Mouse (Mus musculus) midbrain, embryonic 16.5 days (tissue): ENCODE data around the gene Tbkbp1. TPM values are rescaled to one million over a fixed set of nuclear protein-coding genes. Genes with fewer than 3 reads are reported as not detected.
"Not testable (repeated sequence)": the region's sequence is repeated elsewhere in the genome, so short reads cannot be mapped to it uniquely, and the experiment has no call there.

Experiments
- ATAC-seq: fragments of 200-750 bp; cut with Nextera tagmentation; 2 replicates; pipeline ENCODE4 v1.8.0; 2017; ENCODE audit warnings: moderate TSS enrichment
- H3K27ac ChIP-seq: fragments of 300-500 bp; sonication (generic); 2 replicates; pipeline ENCODE4 v1.5.1; 2014; ENCODE audit warnings: mild to moderate bottlenecking, low read length, mixed read lengths
- H3K27me3 ChIP-seq: fragments of 300-500 bp; sonication (generic); 2 replicates; pipeline ENCODE4 v1.6.1; 2014; ENCODE audit warnings: low read depth, low read length, mixed read lengths; ENCODE audit not compliant: control insufficient read depth, insufficient read depth
- H3K36me3 ChIP-seq: fragments of 300-500 bp; sonication (generic); 2 replicates; pipeline ENCODE4 v1.6.1; 2014; ENCODE audit warnings: mild to moderate bottlenecking, low read length, moderate library complexity, mixed read lengths; ENCODE audit not compliant: control insufficient read depth, insufficient read depth
- H3K4me1 ChIP-seq: fragments of 300-500 bp; sonication (generic); 2 replicates; pipeline ENCODE4 v1.6.1; 2014; ENCODE audit warnings: mild to moderate bottlenecking, low read length, mixed read lengths; ENCODE audit not compliant: control insufficient read depth, insufficient read depth
- H3K4me2 ChIP-seq: fragments of 300-500 bp; sonication (generic); 2 replicates; pipeline ENCODE4 v1.6.1; 2014; ENCODE audit warnings: mild to moderate bottlenecking, low read length, mixed read lengths
- H3K4me3 ChIP-seq: fragments of 300-500 bp; sonication (generic); 2 replicates; pipeline ENCODE4 v1.5.1; 2014; ENCODE audit warnings: low read depth, mild to moderate bottlenecking, low read length, moderate library complexity, mixed read lengths
- H3K9ac ChIP-seq: fragments of 300-500 bp; sonication (generic); 2 replicates; pipeline ENCODE4 v1.6.1; 2014; ENCODE audit warnings: low read depth, low read length, mixed read lengths
- H3K9me3 ChIP-seq: fragments of 300-500 bp; sonication (generic); replicated peaks from 2 replicates; pipeline ENCODE4 v1.6.1; 2014; ENCODE audit warnings: mild to moderate bottlenecking, low read length, mixed read lengths; ENCODE audit not compliant: control insufficient read depth, poor library complexity, severe bottlenecking
- WGBS: fragments of 180-500 bp; shearing (Covaris S2); extraction: QIAGEN DNeasy Blood & Tissue Kit; methylation state at CpG from one replicate; pipeline ENCODE4 v1.1.7; 2014; 5-methylcytosine and 5-hydroxymethylcytosine counted together
- polyA plus RNA-seq: library from polyadenylated mRNA; unstranded; fragments of >200 nt; fragmentation: Nextera tagmentation; extraction: Ambion mirVana; gene quantifications from 2 replicates; pipeline ENCODE4 v1.2.1, GENCODE M21; 2015

The Tbkbp1 gene
- polyA plus RNA-seq = 7.7 and 8.2 TPM in 2 replicates

GRCm38 (mm10) chr11:97151343-97151801 lies at the start of gene Tbkbp1:
TSS of gene Tbkbp1 (minus strand) at chr11:97151495.
- ATAC-seq = peak; percentile 37
- peak within 1 kb of the TSS; percentile 92 for H3K9ac ChIP-seq
- peaks cover 22% of the 10 kb centered on the region for H3K4me1 ChIP-seq
- no peaks in the 10 kb centered on the region for H3K27me3 ChIP-seq
- 1% methylated on average over 17 of the region's 64 CpGs for WGBS
- H3K4me3 ChIP-seq = peak within 1 kb of the TSS; percentile 74
- peak within 1 kb of the TSS; percentile 70 for H3K4me2 ChIP-seq
- peak within 1 kb of the TSS; percentile 94 for H3K27ac ChIP-seq
- H3K36me3 ChIP-seq = peaks cover 5% of the 10 kb centered on the region
- H3K9me3 ChIP-seq = no peaks in the 10 kb centered on the region

DNA sequence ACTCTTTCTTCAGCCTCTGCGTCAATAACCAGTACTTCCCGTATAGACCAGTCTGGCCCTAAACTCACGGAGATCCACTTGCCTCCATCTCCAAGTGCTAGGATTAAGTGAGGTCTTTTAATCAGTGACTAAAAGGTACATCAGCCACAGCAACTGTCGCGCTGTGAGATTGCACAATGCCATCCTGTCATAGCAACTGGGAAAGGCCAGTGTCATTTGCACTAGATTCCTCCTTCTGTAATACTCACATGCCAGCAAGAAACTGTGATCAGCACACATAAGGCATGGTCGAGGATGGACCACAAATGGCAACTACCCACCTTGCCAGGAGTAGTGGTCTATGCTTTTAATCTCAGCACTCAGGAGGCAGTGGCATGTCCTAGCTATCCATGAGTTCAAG lies 48.2 kb upstream of the Tbkbp1 start:
- no peak overlapping the region for H3K4me3 ChIP-seq
- no peak for ATAC-seq
- H3K4me2 ChIP-seq = no peak overlapping the region
- no peaks in the 10 kb centered on the region for H3K27me3 ChIP-seq
- no peaks in the 10 kb centered on the region for H3K36me3 ChIP-seq
- H3K27ac ChIP-seq = no peak overlapping the region
- WGBS = 92% methylated on average over 6 of the region's 6 CpGs
- H3K9me3 ChIP-seq = no peaks in the 10 kb centered on the region
- H3K9ac ChIP-seq = no peak overlapping the region
- H3K4me1 ChIP-seq = no peaks in the 10 kb centered on the region

DNA sequence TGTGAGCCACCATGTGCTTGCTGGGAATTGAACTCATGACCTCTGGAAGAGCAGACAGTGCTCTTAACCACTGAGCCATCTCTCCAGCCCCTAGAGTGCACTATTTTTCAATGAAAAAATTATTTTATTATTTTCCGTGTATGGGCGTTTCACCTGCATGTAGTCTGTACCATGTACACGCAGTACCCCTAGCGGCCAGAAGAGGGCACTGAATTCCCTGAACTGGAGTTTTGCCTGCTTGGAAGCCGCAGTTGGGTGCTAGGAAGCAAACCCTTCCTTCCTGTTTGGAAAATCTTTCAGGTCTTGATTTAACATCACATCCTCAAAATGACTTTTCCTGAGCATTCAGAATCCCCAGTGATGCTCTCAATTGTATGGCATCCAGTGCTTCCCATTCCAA lies 47.3 kb upstream of the Tbkbp1 start:
- Histone ChIP-seq H3K4me3 (no peak overlapping the region), H3K9me3 (no peaks in the 10 kb centered on the region), H3K4me2 (no peak overlapping the region), H3K27me3 (no peaks in the 10 kb centered on the region), H3K4me1 (no peaks in the 10 kb centered on the region), H3K27ac (no peak overlapping the region), H3K36me3 (no peaks in the 10 kb centered on the region), H3K9ac (no peak overlapping the region)
- ATAC-seq = no peak
- 18% methylated on average over 5 of the region's 5 CpGs for WGBS

- H3K27me3 ChIP-seq = no peaks in the 10 kb centered on the region
- no peaks in the 10 kb centered on the region for H3K4me1 ChIP-seq
- no peaks in the 10 kb centered on the region for H3K36me3 ChIP-seq
- no peak overlapping the region for H3K9ac ChIP-seq
- H3K4me3 ChIP-seq = no peak overlapping the region
- no peak for ATAC-seq
- no peaks in the 10 kb centered on the region for H3K9me3 ChIP-seq
- no peak overlapping the region for H3K27ac ChIP-seq
- H3K4me2 ChIP-seq = no peak overlapping the region
- WGBS = 79% methylated on average over 8 of the region's 8 CpGs
Measured at GRCm38 (mm10) chr11:97197021-97197420, 45.7 kb upstream of the Tbkbp1 start.

GRCm38 (mm10) chr11:97196541-97196940 lies 45.2 kb upstream of the Tbkbp1 start:
- Histone ChIP-seq H3K4me3 (no peak overlapping the region), H3K27ac (no peak overlapping the region), H3K4me1 (no peaks in the 10 kb centered on the region), H3K36me3 (no peaks in the 10 kb centered on the region), H3K9me3 (no peaks in the 10 kb centered on the region), H3K4me2 (no peak overlapping the region), H3K27me3 (no peaks in the 10 kb centered on the region), H3K9ac (no peak overlapping the region)
- no peak for ATAC-seq
- WGBS = 57% methylated on average over 12 of the region's 12 CpGs

DNA sequence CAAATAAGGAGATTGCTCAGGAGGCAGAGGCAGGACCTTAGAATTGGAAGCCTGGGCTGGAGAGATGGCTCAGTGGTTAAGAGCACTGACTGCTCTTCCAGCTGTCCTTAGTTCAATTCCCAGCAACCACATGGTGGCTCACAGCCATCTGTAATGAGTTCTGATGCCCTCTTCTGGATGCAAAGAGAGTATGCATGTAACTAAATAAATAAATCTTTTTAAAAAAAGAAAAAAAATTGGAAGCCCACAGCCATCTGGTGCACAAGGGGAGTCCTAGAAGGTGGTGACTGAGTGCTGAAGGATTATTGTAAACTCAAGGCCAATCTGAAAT lies 41.3 kb upstream of the Tbkbp1 start:
- H3K4me3 ChIP-seq = no peak overlapping the region
- H3K36me3 ChIP-seq = no peaks in the 10 kb centered on the region
- H3K27ac ChIP-seq = no peak overlapping the region
- H3K4me1 ChIP-seq = peaks cover 8% of the 10 kb centered on the region
- H3K9ac ChIP-seq = no peak overlapping the region
- no peak for ATAC-seq
- H3K27me3 ChIP-seq = no peaks in the 10 kb centered on the region
- H3K4me2 ChIP-seq = no peak overlapping the region
- H3K9me3 ChIP-seq = no peaks in the 10 kb centered on the region

GRCm38 (mm10) chr11:97191915-97192620 lies 40.8 kb upstream of the Tbkbp1 start:
- WGBS = 85% methylated on average over 6 of the region's 6 CpGs
- ATAC-seq = no peak
- H3K4me2 ChIP-seq = no peak overlapping the region
- H3K27ac ChIP-seq = no peak overlapping the region
- H3K4me3 ChIP-seq = no peak overlapping the region
- H3K9ac ChIP-seq = no peak overlapping the region
- no peaks in the 10 kb centered on the region for H3K9me3 ChIP-seq
- H3K27me3 ChIP-seq = no peaks in the 10 kb centered on the region
- peaks cover 8% of the 10 kb centered on the region for H3K4me1 ChIP-seq
- H3K36me3 ChIP-seq = no peaks in the 10 kb centered on the region

GRCm38 (mm10) chr11:97190992-97191391 lies 39.7 kb upstream of the Tbkbp1 start:
- H3K9me3 ChIP-seq = no peaks in the 10 kb centered on the region
- ATAC-seq = no peak
- 89% methylated on average over 6 of the region's 6 CpGs for WGBS

GRCm38 (mm10) chr11:97189645-97190044 lies 38.4 kb upstream of the Tbkbp1 start:
- not testable (repeated sequence) for H3K27ac ChIP-seq, H3K9ac ChIP-seq, ATAC-seq, H3K4me2 ChIP-seq, H3K4me3 ChIP-seq, H3K36me3 ChIP-seq, H3K9me3 ChIP-seq, H3K27me3 ChIP-seq
- 87% methylated on average over 6 of the region's 6 CpGs for WGBS
- H3K4me1 ChIP-seq = peaks cover 21% of the 10 kb centered on the region

More at GRCm38 (mm10) chr11:97190992-97191391, 39.7 kb upstream of the Tbkbp1 start:
- H3K9ac ChIP-seq = no peak overlapping the region
- H3K4me1 ChIP-seq = peaks cover 16% of the 10 kb centered on the region
- no peak overlapping the region for H3K4me2 ChIP-seq
- H3K27me3 ChIP-seq = no peaks in the 10 kb centered on the region
- H3K27ac ChIP-seq = no peak overlapping the region
- H3K4me3 ChIP-seq = no peak overlapping the region
- no peaks in the 10 kb centered on the region for H3K36me3 ChIP-seq
